Mouse (Mus musculus) 3T3-L1 (cell line): ENCODE measurements around the gene Gm10409.
"Not testable (repeated sequence)": the region's sequence is repeated elsewhere in the genome, so short reads cannot be mapped to it uniquely, and the experiment has no call there.

ENCODE experiments used
- DNase-seq: peaks from one replicate; pipeline ENCODE4 v3.0.0-alpha.2; 2015; ENCODE audit warnings: low read depth, low spot score

Gene Gm10409

DNA sequence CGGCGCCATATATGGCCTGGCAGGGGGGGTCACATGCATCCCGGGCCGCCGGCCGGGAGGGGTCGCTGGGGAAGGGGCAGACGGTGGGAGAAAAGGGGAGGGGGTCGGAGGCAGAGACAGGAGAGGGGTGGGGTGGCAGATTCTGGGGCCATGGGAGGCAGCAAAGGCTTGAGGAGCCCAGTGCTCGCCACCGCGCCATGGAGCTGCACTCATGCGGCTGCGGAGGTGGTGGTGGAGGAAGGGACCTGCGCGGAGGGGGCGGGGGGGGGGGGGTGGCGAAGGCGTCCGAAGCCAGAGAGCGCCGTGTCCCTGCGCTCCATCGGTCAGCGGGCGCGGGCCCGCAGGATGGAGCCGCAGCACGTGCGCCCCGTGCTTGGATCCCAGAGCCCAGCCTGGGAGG is at the start of gene Gm10409:
TSS of gene Gm10409 (plus strand) at position 301 of the 400 bp plus-strand sequence.
- DNase-seq = not testable (repeated sequence)

GRCm38 (mm10) chr14:3394793-3395192 is 17.6 kb upstream of the Gm10409 start, which contains the start of gene Gm10413:
Gene Gm10413, plus strand, starts transcription at chr14:3395093.
- not testable (repeated sequence) for DNase-seq

GRCm38 (mm10) chr14:3427803-3428202 is 15.4 kb downstream of the Gm10409 start, which contains the start of gene Gm3005:
Gene Gm3005, plus strand, starts transcription at chr14:3428103.
- not testable (repeated sequence) for DNase-seq

- DNase-seq = not testable (repeated sequence)
Observed at GRCm38 (mm10) chr14:3449079-3449478, 36.7 kb downstream of the Gm10409 start, which contains the start of gene Gm10408. Gene Gm10408, plus strand, starts transcription at chr14:3449379.
